Mouse (Mus musculus): Measurements from ENCODE around the gene Slc25a39.
"Not testable (repeated sequence)": the region's sequence is repeated elsewhere in the genome, so short reads cannot be mapped to it uniquely, and the experiment has no call there.

Gene Slc25a39

DNA sequence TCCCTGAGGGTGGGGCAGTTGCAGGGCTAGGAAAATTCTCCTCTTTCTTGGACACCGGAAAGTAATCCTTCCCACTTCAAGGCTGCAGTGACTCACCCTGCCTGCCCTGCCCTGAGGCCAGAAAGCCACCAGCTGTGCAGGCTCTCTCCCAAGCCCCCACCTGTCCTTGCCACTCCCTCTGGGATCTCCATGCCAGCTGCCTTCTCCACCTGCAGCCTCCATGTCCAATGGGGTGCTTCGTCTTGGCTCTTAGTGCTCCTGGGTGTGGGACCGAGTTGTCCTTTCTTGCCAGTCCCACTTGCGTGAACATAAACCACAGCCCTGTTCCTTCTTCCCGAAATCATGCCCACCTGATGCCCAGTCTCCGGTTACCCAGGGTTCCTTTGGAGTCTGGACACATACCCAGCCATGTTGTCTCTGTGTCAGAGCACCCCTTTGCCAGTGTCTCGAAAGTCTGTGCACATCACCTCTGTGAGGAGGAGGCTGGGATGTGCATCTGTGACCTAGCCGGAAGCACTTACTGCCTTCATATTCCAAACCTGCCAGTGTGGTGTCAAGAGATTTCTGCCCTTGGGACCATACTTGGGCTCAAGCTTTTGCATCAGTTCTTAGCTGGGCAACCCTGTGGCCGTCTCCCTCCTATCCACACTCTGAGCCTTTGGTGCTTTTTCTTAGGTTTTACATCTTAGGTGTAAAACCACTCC is 13.2 kb downstream of the Slc25a39 start:
- no peak for DNase-seq (ENCODE audit: low spot score)

DNA sequence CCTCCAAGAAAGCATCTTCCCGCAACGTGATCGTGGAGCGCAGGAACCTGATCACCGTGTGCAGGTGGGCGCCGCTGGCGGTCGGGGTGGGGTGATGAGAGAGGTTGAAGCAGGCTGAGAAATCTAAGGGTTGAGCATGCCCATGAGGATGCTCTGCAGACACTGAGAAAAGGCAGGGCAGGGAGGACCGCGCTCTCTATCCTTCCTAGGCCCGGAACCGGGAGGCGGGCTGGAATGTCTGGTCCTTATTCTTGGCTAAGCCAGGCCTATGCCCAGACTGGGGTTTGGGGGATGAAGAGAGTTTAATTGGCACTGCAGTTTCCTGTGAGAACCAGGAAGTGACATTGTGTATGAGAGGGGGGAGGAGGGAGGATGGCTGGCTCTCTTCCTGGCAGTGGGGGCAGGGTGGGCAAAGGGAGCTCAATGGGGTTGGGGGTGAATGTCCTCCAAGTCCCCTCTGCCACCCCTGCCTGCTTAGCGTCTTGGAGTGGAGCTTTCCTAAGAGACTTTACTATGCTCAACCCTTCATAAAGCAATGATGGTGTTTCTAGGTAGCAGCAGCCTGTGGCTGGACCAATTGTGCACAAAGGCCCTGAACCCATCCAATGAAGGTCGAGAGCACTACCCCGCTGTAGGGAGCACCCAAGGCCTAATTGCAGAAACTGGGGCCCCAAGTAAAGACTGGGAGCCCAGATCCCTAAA is 13.9 kb downstream of the Slc25a39 start:
- DNase-seq (ENCODE audit: low spot score): no peak

DNA sequence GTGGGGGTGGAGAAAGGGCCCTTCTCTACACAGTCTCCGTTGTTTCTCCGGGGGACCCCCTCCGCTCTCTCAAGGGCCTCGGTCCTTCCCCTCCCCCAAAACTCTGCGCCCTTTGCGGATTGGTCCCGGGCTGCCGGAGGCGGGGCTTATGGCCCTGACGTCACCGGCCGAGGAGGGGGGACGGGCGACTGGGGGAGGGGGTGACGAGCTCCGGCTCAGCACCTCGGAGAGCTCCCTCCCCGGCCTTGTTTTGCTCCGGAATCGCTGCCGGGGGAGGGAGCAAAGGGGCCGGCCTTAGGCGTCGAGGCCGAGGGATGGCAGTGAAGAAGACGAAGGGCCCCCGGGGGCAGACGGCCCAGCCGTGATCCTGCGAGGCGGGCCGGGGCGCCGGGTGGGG is 14.5 kb downstream of the Slc25a39 start, which contains the start of gene Rundc3a:
Gene Rundc3a, plus strand, starts transcription at position 166 of the 397 bp plus-strand sequence.
- peak; percentile 93 for DNase-seq (ENCODE audit: low spot score)

DNA sequence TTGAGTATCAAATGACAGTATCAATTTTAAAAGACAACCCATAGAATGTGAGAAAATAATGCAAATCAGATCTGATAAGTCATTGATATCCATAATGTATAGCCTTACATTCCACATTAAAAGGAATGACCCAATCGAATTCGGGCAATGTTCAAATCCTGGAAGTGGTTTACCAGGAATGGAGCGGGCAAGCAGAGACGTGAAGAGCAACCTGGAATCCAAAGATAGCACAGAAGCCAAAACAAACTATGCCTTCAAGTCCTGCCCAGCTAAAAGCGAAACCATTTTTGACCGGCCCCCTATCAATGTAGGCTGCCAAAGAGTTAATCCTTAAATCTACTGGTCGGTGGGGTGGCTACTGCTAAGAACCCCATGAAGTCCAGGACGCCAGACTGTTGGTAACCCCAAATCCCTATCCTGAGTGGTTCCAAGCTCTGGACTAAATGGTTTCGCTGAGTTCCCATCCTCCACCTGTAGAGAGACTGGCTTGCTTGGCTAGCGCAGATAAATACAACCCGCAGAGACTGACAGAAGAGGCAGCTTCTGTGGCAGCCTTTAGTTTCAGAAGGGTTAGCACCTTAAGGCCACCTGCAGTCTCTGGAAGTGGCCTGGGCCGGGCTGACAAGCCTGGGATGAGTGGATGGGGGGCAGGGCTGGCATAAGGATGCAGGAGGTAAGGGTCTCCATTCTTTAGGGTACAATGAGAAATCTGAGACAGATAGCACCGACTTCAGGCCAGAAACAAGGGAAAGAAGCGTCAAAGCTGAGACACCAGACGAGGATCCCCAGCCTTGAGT is 15.1 kb downstream of the Slc25a39 start:
- no peak for DNase-seq (ENCODE audit: low spot score)

DNA sequence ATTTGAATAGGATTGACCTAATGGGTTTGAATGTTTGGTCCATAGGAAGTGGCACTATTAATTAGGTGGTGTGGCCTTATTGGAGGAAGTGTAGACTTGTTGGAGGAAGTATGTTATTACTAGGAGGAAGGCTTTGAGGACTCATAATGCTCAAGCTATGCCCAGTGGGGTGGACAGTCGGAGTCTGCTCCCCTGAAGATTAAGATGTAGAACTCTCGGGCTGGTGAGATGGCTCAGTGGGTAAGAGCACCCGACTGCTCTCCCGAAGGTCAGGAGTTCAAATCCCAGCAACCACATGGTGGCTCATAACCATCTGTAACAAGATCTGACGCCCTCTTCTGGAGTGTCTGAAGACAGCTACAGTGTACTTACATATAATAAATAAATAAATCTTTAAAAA is 18.3 kb downstream of the Slc25a39 start:
- DNase-seq (ENCODE audit: low spot score): not testable (repeated sequence)

DNA sequence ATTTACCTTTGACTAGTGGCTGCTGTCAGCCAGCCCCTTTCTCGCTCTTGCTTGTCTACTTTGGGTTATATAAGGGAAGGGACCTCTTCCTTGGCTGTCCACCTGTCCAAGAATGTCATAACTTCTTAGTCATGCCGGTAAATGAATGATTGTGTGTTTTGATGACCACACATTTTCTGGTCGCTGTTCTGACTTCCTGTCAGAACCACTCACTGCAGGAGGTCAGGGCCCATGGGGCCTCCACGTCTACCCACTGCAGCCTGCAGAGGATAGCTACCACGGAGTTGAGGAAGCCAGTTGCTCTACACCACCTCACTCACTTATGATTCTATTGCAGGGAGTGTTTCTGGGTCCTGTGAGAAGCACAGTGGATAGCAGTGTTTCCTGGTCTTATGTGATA is 21.6 kb downstream of the Slc25a39 start:
- no peak for DNase-seq (ENCODE audit: low spot score)

DNA sequence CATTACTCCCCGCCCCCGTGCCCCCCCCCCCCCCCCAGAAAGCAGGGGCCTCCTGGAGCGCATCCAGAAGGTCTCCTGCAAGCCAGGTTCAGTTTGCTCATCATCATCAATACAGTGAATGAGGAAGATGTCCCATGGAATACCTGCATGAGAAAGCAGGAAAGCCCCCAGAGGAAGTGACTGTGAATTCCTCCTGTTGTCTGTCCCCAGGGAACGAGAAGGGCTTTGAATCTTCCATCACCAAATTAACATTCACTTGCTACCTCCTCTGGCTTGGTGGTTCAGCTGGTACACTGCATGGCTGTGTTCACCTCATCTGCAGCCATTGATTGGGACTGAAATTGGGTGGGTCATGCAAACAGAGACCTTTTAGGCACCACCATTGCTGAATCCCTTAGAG is 22.7 kb downstream of the Slc25a39 start:
- DNase-seq (ENCODE audit: low spot score): no peak

DNA sequence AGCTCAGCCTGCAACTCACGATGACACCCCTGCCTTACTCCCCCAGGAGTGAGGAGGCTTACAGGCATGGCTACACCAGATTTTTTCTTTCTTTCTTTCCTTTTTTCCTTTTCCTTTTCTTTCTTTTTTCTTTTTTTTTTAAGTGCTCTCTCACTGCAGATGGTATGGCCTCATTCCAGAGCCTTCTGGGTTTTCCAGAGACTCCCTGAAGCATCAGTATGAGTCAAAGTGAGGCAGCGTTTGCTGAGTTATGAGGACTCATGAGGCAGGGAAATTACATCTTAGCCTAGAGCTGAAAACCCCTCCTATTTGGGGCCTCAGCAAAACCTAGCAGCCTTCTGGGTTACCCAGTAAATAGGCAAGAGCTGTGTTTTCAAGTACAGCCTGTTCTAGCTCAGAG is 23.3 kb downstream of the Slc25a39 start:
- no peak for DNase-seq (ENCODE audit: low spot score)

DNA sequence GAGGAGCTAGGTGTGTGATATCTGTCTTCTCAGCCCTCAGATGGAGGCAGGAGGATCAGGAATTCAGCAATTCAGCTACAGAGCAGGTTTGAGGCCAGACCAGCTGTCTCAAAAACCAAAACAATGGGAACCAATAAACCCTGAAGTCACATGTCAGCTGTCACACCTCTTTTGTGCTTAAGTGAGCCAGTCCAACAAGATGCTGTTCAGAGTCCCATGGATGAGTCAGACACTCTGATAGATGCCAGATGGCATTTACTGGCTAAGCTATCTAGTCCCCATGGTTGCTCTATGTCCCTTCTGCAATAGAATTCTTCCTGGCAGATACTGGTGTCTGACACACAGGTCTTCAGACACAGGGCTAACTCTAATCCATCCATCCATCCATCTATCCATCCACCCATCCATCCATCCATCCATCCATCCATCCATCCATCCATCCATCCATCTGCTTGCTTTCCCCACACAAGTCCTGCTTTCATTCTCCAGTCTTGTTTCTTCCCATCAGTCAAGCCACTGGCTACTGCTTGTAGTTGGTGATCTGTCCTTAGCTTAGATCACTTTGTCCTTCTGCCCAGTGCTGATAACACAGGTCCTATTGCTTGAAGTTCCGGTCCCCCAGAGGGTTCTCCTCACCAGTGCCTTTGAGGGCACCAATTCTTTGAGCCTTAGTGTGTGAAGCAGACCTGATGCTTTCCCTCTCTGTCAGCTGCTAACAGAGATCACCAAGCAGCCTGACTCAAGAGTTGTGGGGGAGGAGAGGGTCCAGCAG is 24.2 kb downstream of the Slc25a39 start:
- no peak for DNase-seq (ENCODE audit: low spot score)

DNA sequence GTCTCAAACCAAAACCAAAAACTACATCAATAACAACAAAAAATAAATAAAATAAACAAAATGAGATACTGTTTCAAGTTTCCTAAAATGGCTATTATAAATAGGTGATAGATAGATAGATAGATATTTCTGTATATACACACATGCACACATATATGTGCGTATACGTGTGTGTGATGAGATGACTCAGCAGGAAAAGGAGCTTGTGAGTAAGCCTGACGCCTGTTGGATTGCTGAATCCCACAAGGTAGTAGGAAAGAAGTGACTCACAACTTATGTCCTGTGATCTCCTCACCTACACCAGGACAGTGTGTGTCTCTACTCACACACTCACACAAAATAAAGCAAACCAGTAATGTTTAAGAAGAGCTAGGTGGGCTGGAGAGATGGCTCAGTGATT is 25.0 kb downstream of the Slc25a39 start:
- DNase-seq (ENCODE audit: low spot score): no peak

DNA sequence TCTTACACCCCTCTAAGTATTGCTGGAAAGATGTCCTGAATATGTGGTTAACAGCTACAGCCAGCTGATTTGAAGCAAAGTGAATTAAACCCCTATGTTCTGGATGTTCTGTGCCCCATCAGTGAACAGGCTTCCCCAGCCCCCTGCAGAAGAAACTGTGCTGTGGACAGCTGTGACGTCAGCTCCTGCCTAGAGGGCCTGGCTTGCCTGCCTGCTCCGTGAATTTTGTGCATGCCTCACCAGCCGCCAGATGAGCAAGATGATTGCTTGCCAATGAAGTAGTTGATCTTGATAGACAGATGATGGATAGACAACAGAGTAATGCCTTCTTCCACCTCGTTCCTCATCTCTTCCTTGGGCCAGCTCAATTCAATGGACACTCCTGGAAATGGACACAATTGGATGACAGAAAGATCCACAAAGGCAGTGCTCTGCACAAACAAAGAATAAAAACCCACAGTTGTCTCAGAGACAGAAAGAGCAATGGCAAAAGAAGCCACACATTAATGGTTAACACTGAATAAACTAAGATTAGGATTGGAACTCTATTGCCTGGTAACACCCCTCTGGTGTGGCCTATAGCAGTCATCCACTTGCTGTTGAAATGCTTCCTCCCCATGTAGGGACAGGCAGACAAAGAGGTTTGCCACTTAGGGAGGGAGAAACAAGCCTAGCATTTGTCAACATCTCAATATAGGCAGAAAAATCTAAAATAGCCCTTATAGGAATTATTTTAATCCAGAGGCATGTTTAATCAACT is 26.2 kb downstream of the Slc25a39 start:
- no peak for DNase-seq (ENCODE audit: low spot score)

DNA sequence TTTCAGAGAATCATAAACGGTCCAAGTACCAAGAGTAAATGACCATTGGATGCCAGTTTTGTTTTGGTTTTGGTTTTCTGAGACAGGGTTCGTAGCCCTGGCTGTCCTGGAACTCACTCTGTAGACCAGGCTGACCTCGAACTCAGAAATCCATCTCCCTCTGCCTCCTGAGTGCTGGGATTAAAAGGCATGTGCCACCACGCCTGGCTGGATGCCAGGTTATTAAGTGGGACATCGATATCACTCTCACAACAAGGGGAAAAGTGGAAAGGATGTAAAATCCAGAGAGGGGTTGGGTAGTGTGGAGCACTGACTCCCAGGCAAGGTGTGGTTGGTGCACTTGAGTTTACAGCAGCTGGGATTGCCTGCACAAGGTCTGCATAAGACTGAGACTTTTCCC is 27.7 kb downstream of the Slc25a39 start:
- DNase-seq (ENCODE audit: low spot score): no peak

DNA sequence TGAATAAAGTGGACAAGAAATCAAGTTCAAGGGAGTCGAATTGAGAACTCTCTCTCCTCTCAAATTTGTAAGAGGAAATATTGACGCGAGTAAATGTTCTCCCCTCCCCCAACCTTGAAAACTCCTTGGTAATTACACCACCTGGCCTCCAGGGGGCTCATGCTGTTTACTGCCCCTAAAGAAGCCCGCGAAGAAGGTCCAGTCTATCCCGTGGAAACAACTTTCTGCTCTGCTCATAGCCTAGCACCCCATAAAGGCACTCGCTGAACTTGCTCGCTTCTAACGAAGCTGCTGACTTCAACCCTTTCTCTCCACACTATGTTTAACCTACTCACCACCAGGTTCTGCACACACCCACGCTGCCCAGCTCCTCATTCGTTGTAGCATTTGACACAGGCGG is 30.6 kb downstream of the Slc25a39 start:
- no peak for DNase-seq (ENCODE audit: low spot score)

DNA sequence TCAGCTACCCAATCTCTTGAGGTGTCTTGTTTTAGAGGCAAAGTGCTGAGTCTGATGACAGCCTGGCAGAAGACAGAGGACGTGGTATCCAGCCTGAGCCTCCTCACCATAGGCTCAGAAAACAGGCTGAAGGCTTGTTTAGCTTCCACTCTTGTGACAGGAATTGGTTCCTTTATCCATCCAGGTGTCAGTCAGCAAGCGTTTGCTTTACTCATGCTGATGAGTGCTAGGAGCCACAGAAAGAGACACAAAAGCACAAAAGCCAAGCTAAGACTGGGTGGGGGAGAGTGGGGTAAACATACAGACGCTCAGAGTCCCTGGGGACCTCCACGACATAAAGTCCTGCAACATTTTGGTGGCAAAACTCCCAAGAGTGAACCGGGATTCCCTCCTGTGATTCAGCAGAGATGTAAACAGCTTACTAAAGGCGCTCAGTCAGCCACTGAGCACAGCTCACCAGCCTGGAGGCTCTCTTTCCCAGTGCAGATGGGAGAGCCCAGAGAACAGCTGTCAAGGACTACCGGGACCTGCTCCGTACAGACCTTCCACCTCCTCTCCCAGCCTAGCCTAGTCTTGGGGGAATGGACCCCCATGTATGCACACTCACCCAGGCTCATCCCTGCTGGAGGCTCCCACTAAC is 31.4 kb downstream of the Slc25a39 start:
- no peak for DNase-seq (ENCODE audit: low spot score)

DNA sequence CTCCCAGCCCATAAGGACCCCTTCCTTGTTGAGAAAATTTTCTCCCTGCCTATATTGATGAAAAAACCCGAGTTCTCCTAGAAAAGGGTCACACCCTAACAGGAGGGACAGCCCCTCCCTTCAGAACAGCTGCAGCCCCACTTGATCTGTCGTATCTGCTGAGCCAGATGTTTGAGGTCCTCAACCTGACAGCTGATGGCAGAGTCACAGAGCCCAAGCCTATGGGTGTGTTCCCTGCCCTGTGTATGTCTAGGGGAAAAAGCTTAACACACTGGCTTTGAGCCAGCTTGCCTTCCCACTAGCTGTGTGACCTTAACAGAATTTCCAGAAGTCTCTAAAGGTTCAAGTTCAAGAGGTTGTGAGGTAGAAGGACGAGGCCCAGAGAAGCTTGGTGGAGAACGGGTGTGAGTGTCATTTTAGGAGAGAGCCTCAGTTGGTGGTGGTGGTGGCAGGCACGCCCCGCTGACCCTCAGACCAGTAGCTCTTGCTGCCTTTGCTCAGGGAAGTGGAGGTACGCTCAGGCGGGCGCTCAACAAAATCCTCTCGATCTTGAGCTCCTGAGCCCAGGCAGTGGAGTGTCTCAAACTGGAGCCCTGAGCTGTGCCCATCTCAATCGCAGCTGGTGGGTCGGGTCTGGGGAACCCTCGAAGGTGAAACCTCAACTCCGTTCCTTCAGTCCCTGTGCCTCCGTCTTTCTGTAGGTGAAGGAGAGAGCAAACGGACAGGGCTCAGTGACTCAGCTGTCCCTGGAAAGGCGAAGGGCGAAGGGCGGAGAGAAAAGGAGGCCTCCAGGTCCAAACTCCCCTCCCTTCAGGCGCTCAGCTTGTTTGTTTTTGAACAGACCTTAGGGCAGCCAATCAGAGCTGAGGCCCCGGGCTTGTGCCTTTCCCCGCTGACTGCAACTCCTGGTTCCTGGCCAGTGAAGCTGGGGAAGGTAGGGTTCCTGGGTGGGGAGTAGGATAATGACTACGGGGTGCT is 32.3 kb downstream of the Slc25a39 start:
- no peak for DNase-seq (ENCODE audit: low spot score)

DNA sequence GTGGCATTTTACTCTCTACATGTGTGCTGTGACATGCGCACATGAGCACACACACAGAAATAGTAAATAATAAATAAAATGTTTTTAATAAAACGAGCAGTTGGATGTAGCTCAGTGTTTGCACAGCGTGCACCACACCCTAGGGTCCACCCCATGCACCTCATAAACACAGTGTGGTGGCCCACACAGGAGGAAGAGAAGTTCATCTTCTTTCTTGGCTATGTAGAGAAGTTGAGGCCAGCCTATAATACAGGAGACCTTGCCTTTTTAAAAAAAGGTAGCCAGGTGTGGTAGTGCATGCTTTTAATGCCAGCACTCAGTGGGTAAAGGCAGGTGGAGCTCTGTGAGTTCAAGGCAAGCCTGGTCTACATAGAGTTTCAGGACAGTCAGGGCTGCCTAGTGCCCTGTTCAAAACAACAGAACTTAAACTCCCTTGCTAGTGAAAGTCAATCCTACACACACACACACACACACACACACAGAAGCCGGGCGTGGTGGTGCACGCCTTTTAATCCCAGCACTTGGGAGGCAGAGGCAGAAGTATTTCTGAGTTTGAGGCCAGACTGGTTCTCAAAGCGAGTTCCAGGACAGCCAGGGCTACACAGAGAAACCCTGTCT is 33.5 kb downstream of the Slc25a39 start:
- DNase-seq (ENCODE audit: low spot score): no peak

DNA sequence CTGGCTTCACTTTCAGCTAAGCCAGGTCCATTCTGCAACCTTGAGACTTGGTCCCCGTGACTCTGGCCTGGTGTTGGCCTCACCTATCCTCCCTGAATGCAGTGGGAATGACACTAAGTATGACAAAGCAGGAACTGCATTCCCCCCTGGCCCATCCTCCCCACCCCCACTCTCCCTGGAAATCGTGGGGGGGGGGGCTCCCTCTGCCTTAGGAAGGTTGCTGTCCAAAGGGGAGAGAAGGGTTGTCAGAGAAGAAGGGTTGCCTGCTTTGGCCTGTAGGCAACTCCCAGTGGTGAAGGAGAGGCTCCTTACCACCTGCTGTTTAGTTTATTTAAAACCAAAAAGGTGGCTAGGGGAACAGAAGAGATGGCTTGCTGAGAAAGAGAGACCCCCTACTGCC is 34.1 kb downstream of the Slc25a39 start:
- no peak for DNase-seq (ENCODE audit: low spot score)

DNA sequence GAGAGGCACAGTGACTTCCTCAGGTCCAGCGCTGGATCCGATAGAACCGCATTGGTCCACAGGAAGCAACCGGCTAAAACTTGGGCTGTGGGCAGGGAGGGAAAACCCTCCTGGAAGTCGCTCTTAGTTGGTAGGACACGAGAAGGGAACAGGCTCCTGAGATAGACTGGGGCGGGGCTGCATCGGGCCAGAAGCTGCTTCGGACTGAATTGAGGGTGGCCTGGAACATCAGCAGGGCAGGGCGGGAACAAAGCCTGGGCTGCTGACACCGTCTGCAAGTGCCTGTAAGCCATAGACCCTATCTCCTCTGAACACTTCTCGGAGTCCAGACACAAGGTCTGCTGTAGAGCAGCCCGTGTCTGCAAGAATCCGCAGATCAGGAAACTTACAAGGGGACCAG is 34.8 kb downstream of the Slc25a39 start:
- DNase-seq (ENCODE audit: low spot score): no peak
